Mouse (Mus musculus) liver, embryonic 12.5 days (tissue): ENCODE results near the gene Ssx2ip. TPM values are rescaled to one million over a fixed set of nuclear protein-coding genes. Genes with fewer than 3 reads are reported as not detected.

Experiments used
- ATAC-seq: fragments of 200-750 bp; cut with Nextera tagmentation; 2 replicates; pipeline ENCODE4 v1.8.0; 2017; ENCODE audit warnings: moderate number of reproducible peaks, mild to moderate bottlenecking, moderate library complexity
- H3K27ac ChIP-seq: fragments of 300-500 bp; sonication (generic); 2 replicates; pipeline ENCODE4 v1.5.1; 2016; ENCODE audit warnings: mild to moderate bottlenecking
- H3K27me3 ChIP-seq: fragments of 300-500 bp; sonication (generic); replicated peaks from 2 replicates; pipeline ENCODE4 v1.6.1; 2016; ENCODE audit warnings: mild to moderate bottlenecking, moderate library complexity
- H3K36me3 ChIP-seq: fragments of 300-500 bp; sonication (generic); 2 replicates; pipeline ENCODE4 v1.6.1; 2016; ENCODE audit warnings: mild to moderate bottlenecking, moderate library complexity
- H3K4me1 ChIP-seq: fragments of 300-500 bp; sonication (generic); 2 replicates; pipeline ENCODE4 v1.6.1; 2016
- H3K4me2 ChIP-seq: fragments of 300-500 bp; sonication (generic); 2 replicates; pipeline ENCODE4 v1.6.1; 2016; ENCODE audit warnings: mild to moderate bottlenecking, moderate library complexity
- H3K4me3 ChIP-seq: fragments of 300-500 bp; sonication (generic); 2 replicates; pipeline ENCODE4 v1.5.1; 2016; ENCODE audit warnings: mild to moderate bottlenecking, moderate library complexity
- H3K9ac ChIP-seq: fragments of 300-500 bp; sonication (generic); 2 replicates; pipeline ENCODE4 v1.6.1; 2016; ENCODE audit warnings: mild to moderate bottlenecking, moderate library complexity
- H3K9me3 ChIP-seq: fragments of 300-500 bp; sonication (generic); replicated peaks from 2 replicates; pipeline ENCODE4 v1.6.1; 2016; ENCODE audit warnings: mild to moderate bottlenecking, moderate library complexity
- WGBS: fragments of 180-500 bp; shearing (Covaris S2); methylation state at CpG from one replicate; pipeline ENCODE4 v1.1.7; 2016; ENCODE audit not compliant: insufficient replicate concordance; 5-methylcytosine and 5-hydroxymethylcytosine counted together
- microRNA-seq: library from miRNA; unstranded; fragments of <30 nt; microRNA quantifications from one replicate; pipeline ENCODE4, GENCODE M21; 2017
- polyA plus RNA-seq: library from polyadenylated mRNA; unstranded; fragments of >200 nt; fragmentation: Nextera tagmentation; extraction: Ambion mirVana; gene quantifications from 2 replicates; pipeline ENCODE4 v1.2.1, GENCODE M21; 2016

Gene Ssx2ip
- polyA plus RNA-seq, 1 experiment from 2014 or later = 157 TPM

DNA sequence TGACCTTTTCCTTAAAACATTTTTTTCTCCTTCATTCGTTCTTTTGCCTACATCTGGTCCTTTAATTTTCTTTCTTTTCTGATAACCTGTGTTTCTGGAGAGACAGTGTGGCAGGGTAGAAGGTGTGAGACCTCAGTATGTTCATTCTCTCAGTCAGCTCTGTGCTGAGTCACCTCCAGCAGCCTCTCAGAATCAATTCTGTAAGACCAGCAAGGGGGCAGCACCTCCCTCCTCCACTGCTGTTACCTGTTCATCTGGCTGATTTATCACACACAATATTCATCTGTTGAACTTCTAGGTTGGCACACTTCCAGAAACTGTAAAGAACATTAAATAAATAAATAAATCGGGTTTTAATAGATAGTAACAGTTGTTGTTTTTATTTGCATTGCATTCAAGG, 58.5 kb downstream of the Ssx2ip start:
- no peak overlapping the region for H3K9ac ChIP-seq
- H3K4me2 ChIP-seq = no peak overlapping the region
- H3K4me3 ChIP-seq = no peak overlapping the region
- peaks cover 6% of the 10 kb centered on the region; the same call in 1 of the 2 replicates for H3K36me3 ChIP-seq
- no peaks in the 10 kb centered on the region for H3K4me1 ChIP-seq
- H3K27me3 ChIP-seq = no peaks in the 10 kb centered on the region
- no peak overlapping the region for H3K27ac ChIP-seq
- WGBS = 51% methylated on average over 2 of the region's 2 CpGs
- H3K9me3 ChIP-seq = no peaks in the 10 kb centered on the region
- no peak for ATAC-seq

DNA sequence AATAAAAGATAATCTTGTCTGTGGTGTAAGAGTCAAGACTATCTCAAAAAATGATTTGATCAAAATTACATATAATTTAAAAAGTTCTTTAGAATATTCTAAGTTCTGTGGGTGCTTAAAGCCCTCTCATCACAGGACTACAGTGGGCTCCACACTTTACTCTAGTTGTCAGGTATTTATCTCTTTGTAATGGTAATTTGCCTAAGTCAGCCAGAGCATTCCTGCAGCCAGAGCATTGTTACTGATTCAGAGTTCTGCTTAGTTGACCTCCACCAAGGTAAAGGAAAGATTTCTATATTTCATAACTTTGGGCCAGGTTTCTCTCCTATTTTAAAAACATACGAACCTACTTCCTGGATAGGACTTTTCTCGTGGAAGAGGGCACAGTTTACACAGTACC, 64.8 kb downstream of the Ssx2ip start:
- Histone ChIP-seq H3K36me3 (no peaks in the 10 kb centered on the region), H3K9ac (no peak overlapping the region)
- 58% methylated on average over 2 of the region's 2 CpGs for WGBS

GRCm38 (mm10) chr3:146472657-146473056, 68.2 kb downstream of the Ssx2ip start:
- H3K4me3 ChIP-seq = no peak overlapping the region
- H3K27ac ChIP-seq = no peak overlapping the region
- H3K9me3 ChIP-seq = no peaks in the 10 kb centered on the region
- 68% methylated on average over 4 of the region's 4 CpGs for WGBS
- H3K4me2 ChIP-seq = no peak overlapping the region
- no peaks in the 10 kb centered on the region for H3K4me1 ChIP-seq
- H3K36me3 ChIP-seq = no peaks in the 10 kb centered on the region
- no peak overlapping the region for H3K9ac ChIP-seq
- H3K27me3 ChIP-seq = no peaks in the 10 kb centered on the region
- ATAC-seq = no peak

More for the DNA sequence above, 64.8 kb downstream of the Ssx2ip start:
- Histone ChIP-seq H3K27ac (no peak overlapping the region), H3K9me3 (no peaks in the 10 kb centered on the region), H3K4me1 (no peaks in the 10 kb centered on the region), H3K4me3 (no peak overlapping the region), H3K27me3 (no peaks in the 10 kb centered on the region), H3K4me2 (no peak overlapping the region)
- ATAC-seq = no peak

GRCm38 (mm10) chr3:146473741-146474140, 69.3 kb downstream of the Ssx2ip start:
- H3K36me3 ChIP-seq = no peaks in the 10 kb centered on the region
- no peaks in the 10 kb centered on the region for H3K27me3 ChIP-seq
- H3K4me2 ChIP-seq = no peak overlapping the region
- H3K27ac ChIP-seq = no peak overlapping the region
- no peak overlapping the region for H3K9ac ChIP-seq
- no peaks in the 10 kb centered on the region for H3K4me1 ChIP-seq
- H3K4me3 ChIP-seq = no peak overlapping the region
- no peaks in the 10 kb centered on the region for H3K9me3 ChIP-seq
- ATAC-seq = no peak

- Histone ChIP-seq H3K36me3 (no peaks in the 10 kb centered on the region), H3K27ac (no peak overlapping the region), H3K4me2 (no peak overlapping the region), H3K4me1 (no peaks in the 10 kb centered on the region), H3K4me3 (no peak overlapping the region), H3K27me3 (no peaks in the 10 kb centered on the region), H3K9me3 (no peaks in the 10 kb centered on the region), H3K9ac (no peak overlapping the region)
- 87% methylated on average over 3 of the region's 3 CpGs for whole genome bisulfite sequencing
- ATAC-seq = no peak
Observed at GRCm38 (mm10) chr3:146474428-146474827, 70.0 kb downstream of the Ssx2ip start.

DNA sequence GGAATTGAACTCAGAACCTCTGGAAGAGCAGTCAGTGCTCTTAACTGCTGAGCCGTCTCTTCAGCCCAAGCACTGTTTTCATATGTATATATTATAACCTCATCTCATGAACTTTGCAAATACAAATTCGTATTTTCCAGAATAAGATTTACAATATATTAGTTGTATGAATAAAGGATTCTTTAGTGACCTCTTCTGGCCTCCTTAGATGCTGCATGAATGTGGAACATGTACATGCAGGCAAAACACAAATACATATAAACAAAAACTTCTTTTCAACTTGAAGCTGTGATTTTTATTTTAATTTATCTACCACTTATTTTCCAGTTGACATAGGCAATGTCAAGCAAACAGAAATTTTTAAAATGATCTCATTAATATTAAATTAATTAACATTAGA, 77.6 kb downstream of the Ssx2ip start:
- 57% methylated on average over 2 of the region's 2 CpGs for WGBS
- no peak for ATAC-seq
- H3K4me3 ChIP-seq = no peak overlapping the region
- H3K36me3 ChIP-seq = no peaks in the 10 kb centered on the region
- H3K27ac ChIP-seq = no peak overlapping the region
- H3K9me3 ChIP-seq = no peaks in the 10 kb centered on the region
- no peaks in the 10 kb centered on the region for H3K27me3 ChIP-seq
- no peak overlapping the region for H3K9ac ChIP-seq
- H3K4me1 ChIP-seq = no peaks in the 10 kb centered on the region
- H3K4me2 ChIP-seq = no peak overlapping the region

DNA sequence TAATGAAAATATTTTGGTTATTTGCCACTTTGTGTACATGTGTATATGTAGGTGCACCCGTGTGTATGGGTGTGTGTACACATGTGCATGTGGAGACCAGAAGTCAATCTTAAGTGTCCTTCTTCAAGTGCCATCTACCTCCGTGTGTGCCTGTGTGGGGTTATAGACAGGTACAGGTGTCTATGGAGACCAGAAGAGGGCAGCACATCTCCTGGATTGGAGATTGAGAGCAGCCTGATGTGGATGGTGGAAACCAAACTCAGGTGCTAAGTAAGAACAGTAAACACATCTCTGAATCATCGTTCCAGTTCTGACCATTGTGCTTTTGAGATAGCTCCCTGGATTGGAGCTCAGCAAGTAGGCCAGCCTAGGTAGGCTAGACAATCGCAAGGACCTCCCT, 82.0 kb downstream of the Ssx2ip start:
- Histone ChIP-seq H3K36me3 (no peaks in the 10 kb centered on the region), H3K4me2 (no peak overlapping the region), H3K27ac (no peak overlapping the region), H3K9me3 (no peaks in the 10 kb centered on the region), H3K27me3 (no peaks in the 10 kb centered on the region), H3K4me3 (no peak overlapping the region), H3K4me1 (peaks cover 3% of the 10 kb centered on the region; the same call in 1 of the 2 replicates), H3K9ac (no peak overlapping the region)
- ATAC-seq = no peak
- 67% methylated on average over 4 of the region's 4 CpGs for WGBS

Small RNA genes within 50 kb of the gene (microRNA-seq; reads per million reads assigned to microRNA genes)
- gene Gm22901 = not detected

Other genes starting within 250 kb of the Ssx2ip start
- 0.05 and 0.06 TPM in 2 replicates for gene Lpar3, start 183.7 kb upstream of the Ssx2ip start, polyA plus RNA-seq
- gene Ctbs, start 45.2 kb downstream of the Ssx2ip start, polyA plus RNA-seq = 5.5 and 6.4 TPM in 2 replicates
- gene Spata1, start 95.1 kb downstream of the Ssx2ip start, polyA plus RNA-seq = 1.3 and 2.5 TPM in 2 replicates
- 678 and 702 TPM in 2 replicates for gene Gng5, start 95.2 kb downstream of the Ssx2ip start, polyA plus RNA-seq
- 49.2 and 50.4 TPM in 2 replicates for gene Rpf1, start 116.8 kb downstream of the Ssx2ip start, polyA plus RNA-seq
- gene Uox, start 165.8 kb downstream of the Ssx2ip start, polyA plus RNA-seq = 0.69 and 0.87 TPM in 2 replicates
- gene Dnase2b, start 211.0 kb downstream of the Ssx2ip start, polyA plus RNA-seq = 0.23 and 0.24 TPM in 2 replicates
- gene 4930503B20Rik, start 246.7 kb downstream of the Ssx2ip start, polyA plus RNA-seq = not detected in 2 replicates